Mouse (Mus musculus) liver, adult 2 months (tissue): ENCODE results near the gene Nfia.

ENCODE experiments used
- CTCF ChIP-seq: fragments of 200-500 bp; IDR thresholded peaks from 2 replicates; pipeline ENCODE4 v1.5.1; 2011; ENCODE audit warnings: low read depth, low read length, control low read depth
- POLR2A ChIP-seq: fragments of 200-500 bp; IDR thresholded peaks from 2 replicates; pipeline ENCODE4 v1.6.1; 2011; ENCODE audit warnings: low read length, control low read depth; ENCODE audit not compliant: insufficient read depth; ENCODE audit errors: extremely low read depth

GRCm38 (mm10) chr4:97925644-97926043, 153.1 kb downstream of the Nfia start:
- TF ChIP-seq POLR2A: no peak
- no peak for TF ChIP-seq CTCF
